Mouse (Mus musculus): ENCODE measurements around the gene Smco1.
"Not testable (repeated sequence)": the region's sequence is repeated elsewhere in the genome, so short reads cannot be mapped to it uniquely, and the experiment has no call there.

The Smco1 gene

DNA sequence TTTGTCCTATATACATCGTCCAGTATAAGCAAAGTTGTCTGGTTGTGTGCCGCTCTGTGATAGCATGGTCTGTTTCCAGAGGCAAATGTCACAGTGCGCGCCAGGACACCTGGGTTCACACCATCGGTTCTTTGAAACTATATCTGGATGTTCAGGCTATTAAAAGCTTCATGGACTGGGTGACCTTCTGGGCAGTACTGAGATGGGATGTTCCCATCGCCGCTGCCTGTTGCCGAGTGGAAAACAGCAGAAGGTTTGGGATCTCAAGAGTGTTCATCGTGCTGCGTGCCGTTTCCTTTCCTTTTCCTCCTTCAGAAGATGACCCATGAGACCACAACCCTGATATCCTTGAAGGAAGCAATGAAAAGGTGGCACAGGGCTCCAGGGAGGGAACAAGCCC lies at the start of gene Smco1:
TSS of gene Smco1 (plus strand) at position 178 of the 400 bp plus-strand sequence.
- no peak for DNase-seq (ENCODE audit: low read depth)

GRCm38 (mm10) chr16:32221803-32222202 lies 49.5 kb upstream of the Smco1 start:
- DNase-seq (ENCODE audit: low read depth) = no peak

GRCm38 (mm10) chr16:32222399-32222798 lies 48.9 kb upstream of the Smco1 start:
- no peak for DNase-seq (ENCODE audit: low read depth)

GRCm38 (mm10) chr16:32232050-32232449 lies 39.2 kb upstream of the Smco1 start:
- peak; percentile 74 for DNase-seq (ENCODE audit: low read depth)

- DNase-seq (ENCODE audit: low read depth) = no peak
Measured at GRCm38 (mm10) chr16:32237930-32238680, 33.2 kb upstream of the Smco1 start.

DNA sequence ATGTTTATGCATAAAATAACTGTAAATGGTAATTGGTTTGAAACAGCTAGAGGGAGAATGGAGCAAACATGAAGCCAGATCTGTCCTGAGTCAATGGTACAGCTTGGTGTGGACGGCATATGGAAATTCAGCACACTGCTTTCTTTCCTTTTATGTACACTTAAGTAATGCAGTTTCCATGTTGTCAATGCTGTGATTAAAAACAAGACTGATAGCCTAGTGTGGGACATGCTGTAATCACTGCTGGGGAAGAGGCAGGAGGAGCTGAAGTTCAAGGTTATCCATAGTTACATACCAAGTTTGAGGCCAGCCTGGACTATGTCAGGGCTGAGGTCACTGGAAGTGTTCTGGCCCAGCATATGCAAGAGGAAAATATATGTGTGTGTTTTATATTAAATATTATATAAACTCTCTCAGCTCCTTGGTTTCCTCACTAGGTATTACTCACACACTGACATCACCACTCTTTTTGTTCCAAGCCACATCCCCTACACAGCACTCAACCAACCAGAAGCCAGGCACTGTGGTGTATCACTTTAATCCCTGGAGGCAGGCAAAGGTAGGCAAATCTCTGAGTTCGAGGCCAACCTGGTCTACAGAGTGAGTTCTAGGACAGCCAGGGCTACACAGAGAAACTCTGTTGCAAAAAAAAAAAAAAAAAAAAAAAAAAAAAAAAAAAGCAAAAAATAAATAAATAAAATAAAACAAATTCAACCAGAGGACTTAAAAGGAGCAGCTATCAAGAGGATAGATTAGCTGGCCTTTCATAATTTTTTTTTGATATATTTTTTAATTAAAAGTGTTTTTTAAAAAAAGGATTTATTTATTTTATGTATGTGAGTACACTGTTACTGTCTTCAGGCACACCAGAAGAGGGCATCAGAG lies 31.6 kb upstream of the Smco1 start:
- peak; percentile 75 for DNase-seq (ENCODE audit: low read depth)

GRCm38 (mm10) chr16:32243901-32244300 lies 27.4 kb upstream of the Smco1 start:
- DNase-seq (ENCODE audit: low read depth) = no peak

DNA sequence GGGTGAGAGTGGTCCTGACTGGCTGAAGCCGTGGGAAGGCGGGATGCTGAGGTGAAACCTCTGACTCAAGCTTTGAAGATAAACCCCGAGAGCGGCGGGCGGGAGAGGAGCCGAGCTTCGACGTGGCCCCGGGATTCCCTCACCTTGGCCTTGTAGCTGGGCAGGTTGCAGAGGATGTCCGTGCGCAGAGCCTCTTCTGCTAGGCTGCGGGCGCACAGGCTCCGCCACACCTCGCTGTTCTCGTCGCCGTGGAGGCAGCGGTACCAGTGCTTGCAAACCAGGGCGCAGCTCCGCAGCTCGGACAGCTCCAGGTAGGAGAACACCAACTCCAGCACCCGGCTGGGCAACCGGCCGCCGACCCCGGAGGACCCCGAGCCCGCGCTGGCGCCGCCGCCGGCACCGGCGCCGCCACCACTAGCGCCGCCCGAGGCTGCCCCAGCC lies 24.9 kb upstream of the Smco1 start:
- DNase-seq (ENCODE audit: low read depth) = peak; percentile 61

DNA sequence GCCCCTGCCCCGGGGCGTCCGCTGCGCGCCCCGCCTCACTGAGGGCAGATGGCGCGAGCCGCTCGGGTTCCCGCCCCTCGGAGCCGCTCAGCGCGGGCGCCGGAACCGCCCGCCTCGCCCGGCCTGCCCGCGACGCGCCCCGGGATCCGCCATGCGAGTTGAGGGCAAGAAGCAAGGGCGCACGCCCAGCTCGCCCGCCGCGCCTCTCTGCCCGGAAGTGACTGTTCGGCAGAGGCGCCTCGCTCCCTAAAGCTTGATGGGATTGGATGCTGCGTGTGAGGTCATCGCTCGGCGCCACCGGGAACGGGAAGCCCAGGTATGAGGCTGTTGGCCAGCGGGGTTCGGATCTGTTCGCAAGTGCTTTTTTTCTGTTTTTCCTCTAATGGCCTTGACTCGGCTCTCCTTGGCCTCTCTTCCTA lies 24.3 kb upstream of the Smco1 start, which contains the start of the genes Fbxo45 and Wdr53:
TSS of gene Fbxo45 (minus strand) at position 207 of the 419 bp plus-strand sequence.
TSS of gene Wdr53 (plus strand) at position 276 of the 419 bp plus-strand sequence.
- DNase-seq (ENCODE audit: low read depth) = peak; percentile 98

- peak; percentile 49 for DNase-seq (ENCODE audit: low read depth)
Measured at GRCm38 (mm10) chr16:32264225-32264624, 7.0 kb upstream of the Smco1 start.

- DNase-seq (ENCODE audit: low read depth) = peak; percentile 42
Measured at GRCm38 (mm10) chr16:32273338-32273737, 2.1 kb downstream of the Smco1 start.

DNA sequence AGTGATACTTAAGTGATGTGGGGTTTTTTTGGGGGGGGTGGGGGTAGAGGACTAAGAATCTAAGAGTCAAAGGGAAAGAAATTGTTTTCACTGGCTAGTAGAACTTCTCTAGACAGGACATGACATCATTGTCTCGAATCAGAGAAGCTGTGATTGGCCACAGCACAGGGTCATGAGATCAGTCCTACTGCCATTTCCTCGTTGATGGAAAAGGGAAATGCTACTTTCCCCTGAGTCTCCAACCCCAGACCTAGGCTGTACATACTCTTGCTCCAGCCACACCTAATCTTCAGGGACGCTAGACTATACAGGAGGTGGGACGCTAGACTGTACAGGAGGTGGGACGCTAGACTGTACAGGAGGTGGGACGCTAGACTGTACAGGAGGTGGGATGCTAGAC lies 3.8 kb downstream of the Smco1 start:
- no peak for DNase-seq (ENCODE audit: low read depth)

- DNase-seq (ENCODE audit: low read depth) = no peak
Measured at GRCm38 (mm10) chr16:32275830-32276229, 4.6 kb downstream of the Smco1 start.

DNA sequence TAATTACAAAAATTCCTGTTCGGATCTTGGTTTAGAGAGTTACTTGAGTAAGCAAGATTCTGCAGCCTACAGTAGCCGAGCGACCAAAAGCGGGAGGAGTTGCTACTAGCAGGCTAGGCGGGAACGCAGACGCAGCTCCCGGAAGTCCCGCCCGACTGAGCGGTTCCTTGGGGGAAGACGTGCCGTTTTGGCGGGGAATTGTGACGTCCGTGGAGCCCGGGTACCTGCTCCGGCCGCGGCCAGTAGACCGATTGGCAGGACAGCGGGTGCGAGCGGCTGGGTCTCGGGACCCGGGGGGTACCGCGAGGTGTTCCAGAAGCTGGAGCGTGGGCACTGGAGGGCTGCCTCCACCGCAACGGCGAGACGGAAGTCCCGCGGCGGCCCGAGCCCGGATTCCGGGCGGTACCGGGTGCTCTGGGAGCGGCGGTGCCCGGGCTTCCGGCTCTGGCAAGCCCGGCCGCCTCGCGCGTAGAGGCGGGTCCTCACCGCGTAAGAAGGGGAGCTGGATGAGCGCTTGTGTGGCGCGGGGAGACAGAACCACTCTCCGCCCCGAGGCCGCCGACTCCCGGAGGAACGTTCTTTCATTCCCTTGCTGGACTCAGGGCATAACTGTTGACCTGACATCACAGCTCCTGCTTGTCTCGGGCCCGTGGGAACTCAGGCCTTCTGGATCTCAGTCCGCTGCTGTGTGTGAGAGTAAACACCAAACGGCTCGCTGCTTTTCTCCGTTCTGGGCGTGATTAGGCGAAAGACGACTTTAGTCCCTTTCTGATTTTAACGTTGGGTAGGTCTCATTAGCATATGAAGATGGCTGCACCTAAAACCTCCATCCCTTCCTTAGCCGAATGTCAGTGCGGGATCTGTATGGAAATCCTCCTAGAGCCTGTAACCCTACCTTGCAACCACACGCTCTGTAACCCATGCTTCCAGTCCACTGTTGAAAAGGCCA lies 6.3 kb downstream of the Smco1 start, which contains the start of gene Rnf168:
TSS of gene Rnf168 (plus strand) at position 152 of the 949 bp plus-strand sequence.
- DNase-seq (ENCODE audit: low read depth) = peak; percentile 92

- peak; percentile 49 for DNase-seq (ENCODE audit: low read depth)
Measured at GRCm38 (mm10) chr16:32278396-32278795, 7.1 kb downstream of the Smco1 start.

- DNase-seq (ENCODE audit: low read depth) = no peak
Measured at GRCm38 (mm10) chr16:32280211-32280610, 8.9 kb downstream of the Smco1 start.

DNA sequence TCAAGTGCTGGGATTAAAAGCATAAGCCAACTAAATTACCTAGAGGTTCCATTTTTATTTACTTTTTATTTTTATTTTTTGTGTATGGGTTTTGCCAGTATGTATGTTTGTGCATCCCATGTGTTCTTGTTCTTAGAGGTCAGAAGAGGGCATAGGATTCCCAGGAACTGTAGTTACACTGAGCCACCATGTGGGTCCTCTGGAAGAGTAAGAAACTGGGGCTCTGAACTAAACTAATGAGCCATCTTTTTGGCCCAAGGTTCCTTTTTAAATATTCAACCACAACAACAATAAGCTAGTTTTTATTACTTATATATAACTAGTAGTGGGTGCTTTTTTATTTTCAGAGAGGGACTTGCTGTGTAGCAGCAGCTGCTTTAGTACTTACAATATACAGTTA lies 11.3 kb downstream of the Smco1 start:
- DNase-seq (ENCODE audit: low read depth) = no peak

DNA sequence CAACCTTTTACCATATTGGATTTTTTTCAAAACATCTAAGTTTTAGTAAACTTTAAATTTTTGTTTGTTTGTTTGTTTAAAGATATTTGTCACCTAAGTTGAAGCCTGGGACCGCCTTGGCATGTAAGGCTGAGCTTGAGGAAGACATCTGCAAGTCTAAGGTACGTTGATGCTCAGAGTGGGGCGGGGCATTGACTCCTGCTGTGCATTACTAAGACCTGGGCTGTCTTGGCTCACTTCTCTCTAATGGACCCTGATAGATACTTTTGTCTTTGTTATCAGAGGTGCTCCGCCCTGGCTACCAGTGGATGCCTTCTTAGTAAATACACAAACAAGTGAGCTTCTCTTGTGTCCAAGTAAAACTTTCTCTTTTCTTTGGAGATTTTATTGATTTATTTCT lies 20.6 kb downstream of the Smco1 start:
- no peak for DNase-seq (ENCODE audit: low read depth)

DNA sequence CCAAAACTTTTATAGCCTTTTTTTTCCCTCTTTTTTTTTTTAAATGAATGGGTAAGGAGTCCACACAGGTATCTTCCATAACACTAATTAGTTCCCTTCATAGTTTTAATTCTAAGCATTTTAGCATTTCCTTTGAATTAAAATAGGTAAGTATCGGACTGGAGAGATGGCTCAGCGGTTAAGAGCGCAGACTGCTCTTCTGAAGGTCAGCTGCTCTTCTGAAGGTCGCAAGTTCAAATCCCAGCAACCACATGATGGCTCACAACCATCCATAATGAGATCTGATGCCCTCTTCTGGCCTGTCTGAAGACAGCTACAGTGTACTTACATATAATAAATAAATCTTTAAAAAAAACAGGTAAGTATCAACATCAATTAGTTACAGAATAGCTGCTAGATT lies 28.3 kb downstream of the Smco1 start:
- not testable (repeated sequence) for DNase-seq (ENCODE audit: low read depth)

GRCm38 (mm10) chr16:32303046-32303445 lies 31.8 kb downstream of the Smco1 start:
- no peak for DNase-seq (ENCODE audit: low read depth)

GRCm38 (mm10) chr16:32303886-32304285 lies 32.6 kb downstream of the Smco1 start:
- DNase-seq (ENCODE audit: low read depth) = no peak

- DNase-seq (ENCODE audit: low read depth) = no peak
Measured at GRCm38 (mm10) chr16:32311970-32312369, 40.7 kb downstream of the Smco1 start.

Measured in NIH3T3 (cell line).